Mouse (Mus musculus) lung, adult 2 months (tissue): ENCODE measurements at regions not wholly inside any gene's neighbourhood (a gene's known extent, or its start where the extent isn't known, plus 50 kb on each side); places are given as distances from the start of the nearest gene placed in this dataset.

Source experiments
- CTCF ChIP-seq: fragments of 200-500 bp; IDR thresholded peaks from 2 replicates; pipeline ENCODE4 v1.5.1; 2011; ENCODE audit warnings: mild to moderate bottlenecking, low read length, control low read depth; ENCODE audit not compliant: insufficient read depth
- POLR2A ChIP-seq: fragments of 200-500 bp; IDR thresholded peaks from 2 replicates; pipeline ENCODE4 v1.6.1; 2011; ENCODE audit warnings: low read depth, mild to moderate bottlenecking, control low read depth, low read length, borderline replicate concordance; ENCODE audit errors: extremely low read depth

GRCm38 (mm10) chr5:106292387-106293229 lies 165.4 kb downstream of the Barhl2 start:
- TF ChIP-seq CTCF (no peak), POLR2A (no peak)
